Mouse (Mus musculus) G1E (cell line): Measurements from ENCODE around the gene Ikzf2. TPM values are rescaled to one million over a fixed set of nuclear protein-coding genes. Genes with fewer than 3 reads are reported as not detected.

Experiments used
- ATAC-seq: 2 replicates; pipeline ENCODE4 v1.8.0; 2016; ENCODE audit warnings: mild to moderate bottlenecking; ENCODE audit not compliant: insufficient number of reproducible peaks, poor library complexity, low FRiP score, severe bottlenecking; ENCODE audit errors: extremely low read depth
- DNase-seq: peaks from one replicate; pipeline ENCODE4 v3.0.0; 2012; ENCODE audit warnings: low spot score
- H3K27me3 ChIP-seq: 2 replicates; pipeline ENCODE4 v1.6.1; 2012; ENCODE audit warnings: mild to moderate bottlenecking, low read length, inconsistent platforms; ENCODE audit not compliant: insufficient read depth
- H3K36me3 ChIP-seq: replicated peaks from 2 replicates; pipeline ENCODE3; 2012; ENCODE audit warnings: mild to moderate bottlenecking, inconsistent platforms
- H3K4me1 ChIP-seq: 2 replicates; pipeline ENCODE4 v1.6.1; 2012; ENCODE audit warnings: low read depth, low read length, inconsistent platforms, mixed read lengths; ENCODE audit not compliant: insufficient read depth
- H3K4me3 ChIP-seq: 2 replicates; pipeline ENCODE4 v1.5.1; 2012; ENCODE audit warnings: low read depth, mild to moderate bottlenecking, inconsistent platforms, low read length, moderate library complexity, mixed read lengths
- H3K9me3 ChIP-seq: replicated peaks from 2 replicates; pipeline ENCODE4 v1.6.1; 2012; ENCODE audit warnings: inconsistent platforms
- CTCF ChIP-seq: IDR thresholded peaks from 2 replicates; pipeline ENCODE4 v1.5.1; 2012; ENCODE audit warnings: low read depth, low read length, inconsistent platforms, mixed read lengths
- GATA1 ChIP-seq: IDR thresholded peaks from 2 replicates; pipeline ENCODE4 v1.6.1; 2012; ENCODE audit warnings: borderline replicate concordance, low read length, inconsistent platforms, mixed read lengths
- GATA2 ChIP-seq: IDR thresholded peaks from 2 replicates; pipeline ENCODE4 v1.6.1; 2012; ENCODE audit warnings: low read depth, low read length, inconsistent platforms, borderline replicate concordance
- POLR2AphosphoS5 ChIP-seq: IDR thresholded peaks from 2 replicates; pipeline ENCODE4 v1.6.1; 2012; ENCODE audit warnings: low read depth, low read length, inconsistent platforms; ENCODE audit not compliant: insufficient replicate concordance
- TAL1 ChIP-seq: conservative IDR thresholded peaks from 2 replicates; pipeline ENCODE4 v1.6.1; 2012; ENCODE audit warnings: low read depth, low read length, inconsistent platforms, mixed read lengths
- polyA plus RNA-seq: library from polyadenylated mRNA; stranded (reverse); fragments of >175 nt; gene quantifications from 2 replicates; pipeline ENCODE4 v1.2.3, GENCODE M21; 2012
- total RNA-seq, 2 experiments: library from RNA; stranded (forward) in 1 of 2; stranded (reverse) in 1 of 2; fragments of 200-1000 nt in 1 of 2; fragments of >200 nt in 1 of 2; fragmentation: Nextera tagmentation in 1 of 2; gene quantifications; 2 replicates each; pipeline ENCODE4 v1.2.3; 2014 to 2017

The Ikzf2 gene
- total and polyA plus RNA-seq, 3 experiments = 2.4 to 84.3 (median 11.4) TPM

DNA sequence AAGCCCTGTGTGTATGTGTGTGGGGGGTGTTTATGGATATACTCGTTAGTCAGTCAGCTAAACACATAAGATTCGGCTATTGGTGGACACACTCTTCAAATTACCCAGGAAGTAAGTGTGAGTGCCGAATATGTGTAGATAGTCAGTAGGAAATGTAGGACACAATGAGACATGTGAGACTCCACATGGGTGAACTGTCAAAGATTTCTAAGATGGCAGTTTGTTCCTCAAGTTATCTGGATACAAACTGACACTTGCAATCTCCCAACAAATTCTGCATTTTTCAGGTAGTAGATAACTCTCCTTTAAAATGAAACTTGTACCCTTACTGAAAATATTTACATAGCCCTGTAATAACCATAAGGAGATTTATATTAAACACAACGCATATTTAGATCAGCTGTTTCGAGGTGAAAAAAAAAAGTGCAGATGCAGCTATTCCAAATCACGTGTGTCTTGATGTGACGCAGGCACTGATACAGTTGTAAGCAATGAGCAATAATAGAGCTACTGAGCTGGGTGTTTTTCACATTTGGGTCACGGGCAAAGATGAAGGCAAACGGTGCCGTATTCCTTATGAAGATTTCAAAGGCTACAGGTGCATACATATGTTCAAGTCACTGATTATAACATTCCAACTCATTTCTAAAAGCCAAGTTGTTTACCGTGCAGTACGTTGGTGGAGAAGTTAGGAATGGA is 87.8 kb downstream of the Ikzf2 start:
- no peak for ATAC-seq
- Histone ChIP-seq H3K9me3 (no peaks in the 10 kb centered on the region), H3K4me1 (peaks cover 5% of the 10 kb centered on the region; the same call in 1 of the 2 replicates), H3K4me3 (no peak overlapping the region), H3K27me3 (no peaks in the 10 kb centered on the region), H3K36me3 (peaks cover 2% of the 10 kb centered on the region)
- TF ChIP-seq CTCF = no peak
- TF ChIP-seq GATA1 = no peak
- no peak for DNase-seq

DNA sequence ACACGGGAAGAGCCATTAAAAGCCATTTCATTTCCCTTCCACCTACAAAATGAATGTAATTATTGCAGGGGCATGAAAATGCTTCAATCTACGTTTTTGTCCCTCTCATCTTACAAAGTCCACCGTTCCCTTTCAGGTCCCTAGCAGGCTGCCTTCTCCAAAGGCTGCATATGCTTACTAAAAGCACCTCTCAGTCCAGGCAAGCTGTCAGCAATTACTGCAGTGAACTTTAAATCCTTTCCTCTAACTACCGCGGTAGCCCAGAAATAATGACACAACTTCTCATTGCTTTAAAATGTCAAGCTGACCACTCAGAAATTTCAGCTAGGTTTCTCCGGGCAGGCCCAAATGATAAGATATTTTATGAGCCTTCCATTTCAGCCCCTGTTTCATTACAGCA is 95.2 kb downstream of the Ikzf2 start:
- Histone ChIP-seq H3K9me3 (no peaks in the 10 kb centered on the region), H3K4me1 (peaks cover 20% of the 10 kb centered on the region), H3K36me3 (no peaks in the 10 kb centered on the region), H3K4me3 (no peak overlapping the region), H3K27me3 (no peaks in the 10 kb centered on the region)
- DNase-seq = no peak
- ATAC-seq = no peak
- no peak for TF ChIP-seq GATA1
- no peak for TF ChIP-seq CTCF
- no peak for TF ChIP-seq POLR2AphosphoS5
- no peak for TF ChIP-seq TAL1
- no peak for TF ChIP-seq GATA2

DNA sequence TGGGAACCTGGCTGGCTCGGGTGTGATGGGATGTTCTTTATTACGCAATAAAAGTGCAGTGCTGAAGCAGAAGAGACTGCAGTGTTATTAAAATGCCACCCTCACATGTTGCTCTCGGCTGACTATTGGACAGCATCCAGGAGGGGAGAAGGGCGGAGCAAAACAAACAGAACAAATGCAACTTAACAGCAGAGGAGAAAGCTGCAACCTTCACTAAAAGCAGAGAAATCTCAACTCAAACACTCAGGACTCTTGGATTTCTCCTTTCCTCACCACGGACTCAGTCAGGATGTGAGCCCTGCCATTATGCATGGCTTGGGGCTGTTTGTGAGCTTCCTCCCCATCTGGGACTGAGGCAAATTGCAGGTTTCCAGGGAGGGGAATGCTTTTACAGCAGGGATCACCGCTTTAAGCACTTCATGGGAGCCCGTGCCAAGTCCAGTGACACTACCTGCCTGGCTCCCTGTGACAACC is 95.7 kb downstream of the Ikzf2 start:
- H3K27me3 ChIP-seq = no peaks in the 10 kb centered on the region
- TF ChIP-seq TAL1 = no peak
- TF ChIP-seq POLR2AphosphoS5 = no peak
- TF ChIP-seq CTCF = no peak
- no peak for TF ChIP-seq GATA1
- TF ChIP-seq GATA2 = no peak
- DNase-seq = peak; percentile 15
- no peaks in the 10 kb centered on the region for H3K36me3 ChIP-seq
- 0 out of 2 replicates have a peak, but pooled peaks have one; percentile 32 for ATAC-seq
- H3K4me1 ChIP-seq = peaks cover 20% of the 10 kb centered on the region
- no peak overlapping the region for H3K4me3 ChIP-seq
- no peaks in the 10 kb centered on the region for H3K9me3 ChIP-seq

DNA sequence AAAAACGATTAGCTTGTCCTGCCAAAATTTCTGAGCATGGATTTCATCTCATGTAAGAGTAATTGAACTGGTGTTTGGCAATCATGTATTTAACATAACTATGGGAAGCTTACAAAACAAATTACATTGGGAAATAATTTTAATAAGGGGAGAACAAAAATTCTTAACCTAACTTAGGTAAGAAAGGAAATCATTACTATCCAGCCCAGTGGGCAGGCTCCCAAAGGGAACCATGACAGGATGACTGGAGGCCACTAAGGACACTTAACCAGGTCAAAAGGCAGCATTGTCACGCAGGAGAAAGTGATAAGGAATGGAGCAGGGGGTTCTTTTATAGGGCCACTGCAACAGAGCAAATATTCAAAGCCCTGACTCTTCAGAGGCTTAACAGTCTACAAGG is 101.5 kb downstream of the Ikzf2 start:
- Histone ChIP-seq H3K36me3 (no peaks in the 10 kb centered on the region), H3K9me3 (no peaks in the 10 kb centered on the region), H3K27me3 (no peaks in the 10 kb centered on the region), H3K4me3 (no peak overlapping the region), H3K4me1 (peaks cover 12% of the 10 kb centered on the region; the same call in 1 of the 2 replicates)
- DNase-seq (no peak), ATAC-seq (no peak)
- no peak for TF ChIP-seq TAL1
- no peak for TF ChIP-seq POLR2AphosphoS5
- TF ChIP-seq CTCF = no peak
- no peak for TF ChIP-seq GATA2
- no peak for TF ChIP-seq GATA1

DNA sequence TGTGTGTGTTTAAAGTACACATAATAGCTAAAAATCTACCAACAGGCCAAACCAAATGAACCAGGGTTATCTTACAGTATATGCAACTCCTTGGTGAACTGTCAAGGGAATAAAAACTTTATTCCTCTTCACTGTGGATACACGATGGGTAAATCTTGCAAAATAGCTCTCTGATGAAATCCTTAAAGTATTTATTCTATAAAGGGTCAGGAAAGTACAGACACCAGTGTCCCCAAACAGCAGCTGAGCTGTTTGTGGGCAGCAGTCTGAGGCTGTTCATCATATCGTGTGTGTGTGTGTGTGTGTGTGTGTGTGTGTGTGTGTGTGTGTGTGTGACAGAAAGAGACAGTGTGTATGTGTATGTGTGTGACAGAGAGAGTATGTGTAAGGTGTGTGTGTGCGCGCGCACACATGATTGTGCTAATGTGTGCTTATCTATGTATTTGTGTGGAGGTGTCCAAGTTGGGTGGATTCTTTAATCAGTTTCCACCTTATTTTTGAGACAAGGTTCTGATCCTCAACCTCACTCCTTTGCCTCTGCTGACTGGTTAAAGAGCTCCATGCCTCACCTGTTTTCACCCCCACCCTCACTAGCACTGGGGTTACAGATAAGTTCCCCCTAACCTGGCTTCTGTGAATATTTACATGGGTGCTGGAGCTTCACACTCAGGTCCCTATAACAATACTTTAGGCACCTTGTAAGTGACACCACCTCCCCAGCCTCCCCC is 102.9 kb downstream of the Ikzf2 start:
- DNase-seq (no peak), ATAC-seq (no peak)
- H3K36me3 ChIP-seq = no peaks in the 10 kb centered on the region
- H3K9me3 ChIP-seq = no peaks in the 10 kb centered on the region
- TF ChIP-seq POLR2AphosphoS5 (no peak), GATA1 (no peak), TAL1 (no peak), CTCF (no peak), GATA2 (no peak)
- H3K27me3 ChIP-seq = no peaks in the 10 kb centered on the region
- peaks cover 12% of the 10 kb centered on the region; the same call in 1 of the 2 replicates for H3K4me1 ChIP-seq
- no peak overlapping the region for H3K4me3 ChIP-seq

DNA sequence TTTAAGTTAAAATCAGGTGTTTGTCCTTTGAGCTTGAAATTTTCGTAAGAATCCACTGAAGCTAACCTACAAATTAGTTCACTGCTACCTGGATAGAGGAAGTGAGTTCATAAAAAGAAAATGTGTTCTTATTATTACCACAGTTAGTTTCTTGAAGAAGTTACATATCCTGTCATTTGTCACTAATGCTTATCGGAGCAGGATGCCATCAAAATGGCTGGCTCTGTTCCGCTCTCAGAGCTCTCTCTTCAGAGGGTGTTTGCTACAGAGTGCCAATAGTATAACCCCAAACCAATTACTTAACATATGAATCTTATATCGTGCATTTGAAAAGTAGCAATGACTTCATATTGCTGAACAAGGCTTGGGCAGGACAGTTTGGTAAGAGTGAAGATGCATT is 108.1 kb downstream of the Ikzf2 start:
- DNase-seq = no peak
- Histone ChIP-seq H3K36me3 (peaks cover 6% of the 10 kb centered on the region), H3K4me3 (no peak overlapping the region), H3K27me3 (no peaks in the 10 kb centered on the region), H3K9me3 (no peaks in the 10 kb centered on the region), H3K4me1 (peaks cover under 1% of the 10 kb centered on the region; the same call in 1 of the 2 replicates)
- TF ChIP-seq GATA1 (no peak), TAL1 (no peak), CTCF (no peak), GATA2 (no peak), POLR2AphosphoS5 (no peak)
- ATAC-seq = no peak
